Mouse (Mus musculus) heart, embryonic 16.5 days (tissue): ENCODE measurements around the gene Ndufs1. TPM values are rescaled to one million over a fixed set of nuclear protein-coding genes. Genes with fewer than 3 reads are reported as not detected.

ENCODE experiments used
- ATAC-seq: fragments of 200-750 bp; cut with Nextera tagmentation; replicated peaks from 2 replicates; pipeline ENCODE4 v1.8.0; 2017; ENCODE audit warnings: moderate number of reproducible peaks; ENCODE audit not compliant: insufficient read depth, low FRiP score; ENCODE audit errors: extremely low read depth
- H3K27ac ChIP-seq: fragments of 300-500 bp; sonication (generic); 2 replicates; pipeline ENCODE4 v1.5.1; 2014; ENCODE audit warnings: mild to moderate bottlenecking, low read length, control low read depth, moderate library complexity
- H3K27me3 ChIP-seq: fragments of 300-500 bp; sonication (generic); 2 replicates; pipeline ENCODE4 v1.6.1; 2014; ENCODE audit warnings: low read length, mixed read lengths; ENCODE audit not compliant: control insufficient read depth, insufficient read depth
- H3K36me3 ChIP-seq: fragments of 300-500 bp; sonication (generic); 2 replicates; pipeline ENCODE4 v1.6.1; 2014; ENCODE audit not compliant: control insufficient read depth, insufficient read depth
- H3K4me1 ChIP-seq: fragments of 300-500 bp; sonication (generic); 2 replicates; pipeline ENCODE4 v1.6.1; 2014; ENCODE audit warnings: low read length, mixed read lengths; ENCODE audit not compliant: control insufficient read depth, insufficient read depth
- H3K4me2 ChIP-seq: fragments of 300-500 bp; sonication (generic); 2 replicates; pipeline ENCODE4 v1.6.1; 2014; ENCODE audit warnings: low read depth, mild to moderate bottlenecking, control low read depth, low read length
- H3K4me3 ChIP-seq: fragments of 300-500 bp; sonication (generic); 2 replicates; pipeline ENCODE4 v1.5.1; 2014; ENCODE audit warnings: mild to moderate bottlenecking, control low read depth, low read length
- H3K9ac ChIP-seq: fragments of 300-500 bp; sonication (generic); 2 replicates; pipeline ENCODE4 v1.6.1; 2014; ENCODE audit warnings: low read length, control low read depth
- H3K9me3 ChIP-seq: fragments of 300-500 bp; sonication (generic); replicated peaks from 2 replicates; pipeline ENCODE4 v1.6.1; 2016; ENCODE audit warnings: low read length; ENCODE audit not compliant: control insufficient read depth
- WGBS: fragments of 180-500 bp; shearing (Covaris S2); extraction: QIAGEN DNeasy Blood & Tissue Kit; methylation state at CpG from one replicate; pipeline ENCODE4 v1.1.7; 2014; 5-methylcytosine and 5-hydroxymethylcytosine counted together
- polyA plus RNA-seq: library from polyadenylated mRNA; unstranded; fragments of >200 nt; fragmentation: Nextera tagmentation; extraction: Ambion mirVana; gene quantifications from 2 replicates; pipeline ENCODE4 v1.2.1, GENCODE M21; 2015

Ndufs1 gene
- polyA plus RNA-seq, 1 experiment from 2014 or later, result 470 TPM

GRCm38 (mm10) chr1:63131766-63132165 is 44.9 kb downstream of the Ndufs1 start:
- Histone ChIP-seq H3K36me3 (peaks cover 4% of the 10 kb centered on the region), H3K4me2 (no peak overlapping the region), H3K27me3 (no peaks in the 10 kb centered on the region), H3K27ac (no peak overlapping the region), H3K9ac (no peak overlapping the region), H3K9me3 (0 out of 2 replicates have a peak, but pooled peaks cover 3% of the 10 kb centered on the region), H3K4me3 (no peak overlapping the region), H3K4me1 (peaks cover 8% of the 10 kb centered on the region)
- no peak for ATAC-seq
- WGBS, result 90% methylated on average over 11 of the region's 11 CpGs

- no peak overlapping the region for H3K9ac ChIP-seq
- H3K27me3 ChIP-seq, result no peaks in the 10 kb centered on the region
- H3K4me3 ChIP-seq, result no peak overlapping the region
- H3K36me3 ChIP-seq, result peaks cover 4% of the 10 kb centered on the region
- no peak for ATAC-seq
- H3K27ac ChIP-seq, result no peak overlapping the region
- H3K4me1 ChIP-seq, result peaks cover 8% of the 10 kb centered on the region
- no peak overlapping the region for H3K4me2 ChIP-seq
- 74% methylated on average over 2 of the region's 2 CpGs for WGBS
- 0 out of 2 replicates have a peak, but pooled peaks cover 3% of the 10 kb centered on the region for H3K9me3 ChIP-seq
These were observed 45.8 kb downstream of the Ndufs1 start for GRCm38 (mm10) chr1:63130883-63131282.

GRCm38 (mm10) chr1:63129857-63130690 is 46.6 kb downstream of the Ndufs1 start:
- Histone ChIP-seq H3K9ac (peak overlapping the region; percentile 65), H3K4me3 (peak overlapping the region; percentile 28), H3K36me3 (peaks cover 4% of the 10 kb centered on the region), H3K4me2 (peak overlapping the region; percentile 77), H3K27ac (no peak overlapping the region), H3K27me3 (no peaks in the 10 kb centered on the region), H3K4me1 (peaks cover 8% of the 10 kb centered on the region), H3K9me3 (0 out of 2 replicates have a peak, but pooled peaks cover 3% of the 10 kb centered on the region)
- 12% methylated on average over 18 of the region's 18 CpGs for WGBS
- peak; percentile 64 for ATAC-seq

- WGBS, result 71% methylated on average over 3 of the region's 3 CpGs
- Histone ChIP-seq H3K4me3 (no peak overlapping the region), H3K4me2 (peak overlapping the region; percentile 77), H3K36me3 (peaks cover 4% of the 10 kb centered on the region), H3K9ac (no peak overlapping the region), H3K27me3 (no peaks in the 10 kb centered on the region), H3K27ac (no peak overlapping the region), H3K4me1 (peaks cover 8% of the 10 kb centered on the region), H3K9me3 (0 out of 2 replicates have a peak, but pooled peaks cover 3% of the 10 kb centered on the region)
- no peak for ATAC-seq
These were observed 47.4 kb downstream of the Ndufs1 start for GRCm38 (mm10) chr1:63129273-63129672.

- H3K27ac ChIP-seq, result no peak overlapping the region
- 87% methylated on average over 3 of the region's 3 CpGs for WGBS
- 0 out of 2 replicates have a peak, but pooled peaks cover 3% of the 10 kb centered on the region for H3K9me3 ChIP-seq
- no peak for ATAC-seq
- H3K4me3 ChIP-seq, result no peak overlapping the region
- no peaks in the 10 kb centered on the region for H3K27me3 ChIP-seq
- H3K4me2 ChIP-seq, result no peak overlapping the region
- H3K4me1 ChIP-seq, result peaks cover 8% of the 10 kb centered on the region
- H3K9ac ChIP-seq, result no peak overlapping the region
- peaks cover 21% of the 10 kb centered on the region for H3K36me3 ChIP-seq
These were observed 50.4 kb downstream of the Ndufs1 start for GRCm38 (mm10) chr1:63126206-63126605.

GRCm38 (mm10) chr1:63123823-63124450 is 52.7 kb downstream of the Ndufs1 start:
- Histone ChIP-seq H3K9ac (no peak overlapping the region), H3K4me1 (no peaks in the 10 kb centered on the region), H3K4me2 (no peak overlapping the region), H3K36me3 (peaks cover 36% of the 10 kb centered on the region), H3K9me3 (0 out of 2 replicates have a peak, but pooled peaks cover 5% of the 10 kb centered on the region), H3K27me3 (no peaks in the 10 kb centered on the region), H3K4me3 (no peak overlapping the region), H3K27ac (no peak overlapping the region)
- 78% methylated on average over 6 of the region's 6 CpGs for WGBS
- ATAC-seq, result no peak

- Histone ChIP-seq H3K4me3 (no peak overlapping the region), H3K9me3 (0 out of 2 replicates have a peak, but pooled peaks cover 2% of the 10 kb centered on the region), H3K4me2 (no peak overlapping the region), H3K27ac (no peak overlapping the region), H3K9ac (no peak overlapping the region), H3K4me1 (no peaks in the 10 kb centered on the region; the same call in 1 of the 2 replicates), H3K27me3 (no peaks in the 10 kb centered on the region), H3K36me3 (peaks cover 42% of the 10 kb centered on the region)
- no peak for ATAC-seq
- 79% methylated on average over 6 of the region's 6 CpGs for WGBS
These were observed 54.6 kb downstream of the Ndufs1 start for GRCm38 (mm10) chr1:63122005-63122404.

GRCm38 (mm10) chr1:63120382-63120781 is 56.3 kb downstream of the Ndufs1 start:
- Histone ChIP-seq H3K4me3 (no peak overlapping the region), H3K9ac (no peak overlapping the region), H3K36me3 (peaks cover 42% of the 10 kb centered on the region), H3K9me3 (0 out of 2 replicates have a peak, but pooled peaks cover 2% of the 10 kb centered on the region), H3K27ac (no peak overlapping the region), H3K27me3 (no peaks in the 10 kb centered on the region), H3K4me2 (no peak overlapping the region), H3K4me1 (peaks cover 4% of the 10 kb centered on the region; the same call in 1 of the 2 replicates)
- ATAC-seq, result no peak
- WGBS, result 94% methylated on average over 2 of the region's 2 CpGs

GRCm38 (mm10) chr1:63119675-63120074 is 57.0 kb downstream of the Ndufs1 start:
- WGBS, result 78% methylated on average over 4 of the region's 4 CpGs
- Histone ChIP-seq H3K9ac (no peak overlapping the region), H3K4me1 (peaks cover 4% of the 10 kb centered on the region; the same call in 1 of the 2 replicates), H3K9me3 (0 out of 2 replicates have a peak, but pooled peaks cover 2% of the 10 kb centered on the region), H3K4me2 (no peak overlapping the region), H3K4me3 (no peak overlapping the region), H3K27ac (no peak overlapping the region), H3K36me3 (peaks cover 42% of the 10 kb centered on the region), H3K27me3 (no peaks in the 10 kb centered on the region)
- no peak for ATAC-seq
